Mouse (Mus musculus) heart, adult 2 months (tissue): ENCODE data around the gene 1810062G17Rik.

Experiments
- CTCF ChIP-seq: fragments of 200-600 bp; IDR thresholded peaks from 2 replicates; pipeline ENCODE4 v1.8.1; 2022; ENCODE audit warnings: antibody characterized with exemption, mild to moderate bottlenecking, moderate library complexity
- POLR2A ChIP-seq: fragments of 200-500 bp; IDR thresholded peaks from 2 replicates; pipeline ENCODE4 v1.6.1; 2011; ENCODE audit warnings: mild to moderate bottlenecking, low read depth, low read length, control low read depth; ENCODE audit not compliant: insufficient read depth

GRCm38 (mm10) chr3:36521073-36522060 lies 45.6 kb downstream of the 1810062G17Rik start, which contains the start of gene Gm11549:
- TF ChIP-seq CTCF (no peak), POLR2A (no peak)
